Mouse (Mus musculus) spleen, postnatal 10 days (tissue): ENCODE results near the gene Tle4.

Source experiments
- DNase-seq, 2 experiments: peaks; one replicate each; pipeline ENCODE4 v3.0.0; 2021 to 2022; ENCODE audit warnings: low spot score in 2 of 2

Gene Tle4

GRCm38 (mm10) chr19:14532861-14533260, 65.0 kb downstream of the Tle4 start:
- no peak for DNase-seq

GRCm38 (mm10) chr19:14520098-14520802, 77.6 kb downstream of the Tle4 start:
- DNase-seq: no peak

- no peak for DNase-seq
Observed at GRCm38 (mm10) chr19:14519186-14519585, 78.7 kb downstream of the Tle4 start.

- DNase-seq: no peak
Observed at GRCm38 (mm10) chr19:14518438-14519044, 79.3 kb downstream of the Tle4 start.

GRCm38 (mm10) chr19:14516420-14516819, 81.4 kb downstream of the Tle4 start:
- DNase-seq: no peak

GRCm38 (mm10) chr19:14508819-14509218, 89.0 kb downstream of the Tle4 start:
- no peak for DNase-seq

GRCm38 (mm10) chr19:14507911-14508310, 89.9 kb downstream of the Tle4 start:
- DNase-seq: no peak

- no peak for DNase-seq
Observed at GRCm38 (mm10) chr19:14506875-14507670, 90.8 kb downstream of the Tle4 start.

- DNase-seq: no peak
Observed at GRCm38 (mm10) chr19:14505885-14506548, 91.8 kb downstream of the Tle4 start.

GRCm38 (mm10) chr19:14505401-14505800, 92.5 kb downstream of the Tle4 start:
- DNase-seq: no peak

- DNase-seq: no peak
Observed at GRCm38 (mm10) chr19:14503862-14504261, 94.0 kb downstream of the Tle4 start.

- DNase-seq: no peak
Observed at GRCm38 (mm10) chr19:14502234-14502633, 95.6 kb downstream of the Tle4 start.

GRCm38 (mm10) chr19:14499835-14500425, 97.9 kb downstream of the Tle4 start:
- DNase-seq: no peak

GRCm38 (mm10) chr19:14493047-14493446, 104.8 kb downstream of the Tle4 start:
- DNase-seq: no peak

- DNase-seq: no peak
Observed at GRCm38 (mm10) chr19:14487180-14487579, 110.7 kb downstream of the Tle4 start.

- no peak for DNase-seq
Observed at GRCm38 (mm10) chr19:14485176-14485575, 112.7 kb downstream of the Tle4 start.

GRCm38 (mm10) chr19:14482562-14483138, 115.2 kb downstream of the Tle4 start:
- DNase-seq: no peak

GRCm38 (mm10) chr19:14481796-14482561, 115.9 kb downstream of the Tle4 start:
- DNase-seq: no peak

- DNase-seq: no peak
Observed at GRCm38 (mm10) chr19:14479711-14480110, 118.1 kb downstream of the Tle4 start.

- no peak for DNase-seq
Observed at GRCm38 (mm10) chr19:14469325-14469724, 128.5 kb downstream of the Tle4 start.

- DNase-seq: no peak
Observed at GRCm38 (mm10) chr19:14468733-14469132, 129.1 kb downstream of the Tle4 start.
